Mouse (Mus musculus) thymus, adult 2 months (tissue): ENCODE data around the gene Ccdc157.

Experiments
- CTCF ChIP-seq: fragments of 200-500 bp; IDR thresholded peaks from 2 replicates; pipeline ENCODE4 v1.5.1; 2012; ENCODE audit warnings: mild to moderate bottlenecking, control low read depth, low read length, moderate library complexity, borderline replicate concordance; ENCODE audit not compliant: control insufficient read depth, poor library complexity, insufficient read depth; ENCODE audit errors: extremely low read depth
- POLR2A ChIP-seq: fragments of 200-500 bp; IDR thresholded peaks from 2 replicates; pipeline ENCODE4 v1.6.1; 2012; ENCODE audit warnings: mild to moderate bottlenecking, low read length, control low read depth, moderate library complexity; ENCODE audit not compliant: control insufficient read depth, poor library complexity, insufficient read depth; ENCODE audit errors: extremely low read depth

GRCm38 (mm10) chr11:4134986-4135935 is 24.8 kb downstream of the Ccdc157 start, which contains the start of gene Rnf215:
- TF ChIP-seq POLR2A (peak; percentile 24; the same call in 1 of the 2 replicates), CTCF (0 out of 2 replicates have a peak, but pooled peaks have one; percentile 4)
